Mouse (Mus musculus): ENCODE results near the gene Prpf4. TPM values are rescaled to one million over a fixed set of nuclear protein-coding genes. Genes with fewer than 3 reads are reported as not detected.

Gene Prpf4
- total RNA-seq, 2 experiments from 2014 or later = 15.8 to 17.5 TPM

DNA sequence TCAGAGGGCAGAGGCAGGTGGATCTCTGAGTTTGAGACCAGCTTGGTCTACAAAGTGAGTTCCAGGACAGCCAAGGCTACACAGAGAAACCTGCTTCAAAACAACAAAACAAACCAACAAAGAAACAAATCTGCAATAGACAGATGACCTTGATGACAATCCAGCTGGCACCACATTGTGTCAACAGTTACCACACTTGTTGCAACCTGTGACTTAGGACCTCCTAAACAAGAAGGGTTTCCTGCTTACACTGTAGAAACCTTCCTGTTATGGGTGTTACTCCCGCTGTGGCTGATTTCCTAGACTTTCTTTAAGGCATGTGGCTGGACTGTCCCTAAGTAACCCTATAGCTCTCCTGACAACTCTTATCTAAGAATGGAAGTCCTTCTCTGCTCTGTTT lies 12.8 kb upstream of the Prpf4 start:
- DNase-seq = no peak
- no peak for TF ChIP-seq CTCF (IDR thresholded peaks at IDR 0.05)
- Histone ChIP-seq H3K4me3 (no peak overlapping the region), H3K27ac (no peak overlapping the region)
- intact Hi-C loops (cut with DNase I) = no loop called here

DNA sequence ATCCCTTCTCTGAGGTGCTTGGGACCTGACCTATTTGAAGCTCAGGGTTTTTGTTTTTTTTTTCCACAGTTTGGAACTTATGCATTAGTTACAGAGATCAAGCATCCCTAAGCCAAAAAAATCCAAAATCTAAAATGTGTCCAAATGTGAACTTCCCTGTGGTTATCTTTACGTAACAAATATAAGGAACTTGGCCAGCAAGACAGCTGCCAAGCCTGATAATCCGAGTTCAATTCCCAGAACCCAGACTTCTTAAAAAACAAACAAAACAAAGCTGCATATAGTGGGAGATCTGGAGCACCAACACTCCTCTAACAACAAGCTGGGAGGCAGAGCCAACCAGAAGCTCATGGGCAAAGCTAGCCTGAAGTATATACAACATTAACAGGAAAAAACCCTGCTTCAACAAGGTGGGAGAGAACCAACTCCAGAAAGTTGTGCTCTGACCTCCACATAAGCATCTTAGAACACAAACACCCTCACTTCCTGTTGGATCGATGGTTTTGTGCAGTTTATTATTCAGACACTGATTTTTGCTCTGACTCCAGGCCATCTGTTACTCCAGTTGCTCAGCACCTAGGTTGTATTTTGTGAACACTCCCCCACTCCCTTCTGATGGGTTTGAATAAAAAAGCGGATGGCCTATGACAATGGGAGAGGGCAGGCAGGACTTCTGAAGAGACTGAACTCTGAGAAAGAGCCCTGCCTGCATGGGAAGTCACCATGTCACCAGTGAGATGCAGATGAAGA lies 10.8 kb upstream of the Prpf4 start:
- Histone ChIP-seq H3K27ac (no peak overlapping the region), H3K4me3 (no peak overlapping the region)
- no peak for TF ChIP-seq CTCF (IDR thresholded peaks at IDR 0.05)
- no peak for DNase-seq
- intact Hi-C loops (cut with DNase I) = no loop called here

DNA sequence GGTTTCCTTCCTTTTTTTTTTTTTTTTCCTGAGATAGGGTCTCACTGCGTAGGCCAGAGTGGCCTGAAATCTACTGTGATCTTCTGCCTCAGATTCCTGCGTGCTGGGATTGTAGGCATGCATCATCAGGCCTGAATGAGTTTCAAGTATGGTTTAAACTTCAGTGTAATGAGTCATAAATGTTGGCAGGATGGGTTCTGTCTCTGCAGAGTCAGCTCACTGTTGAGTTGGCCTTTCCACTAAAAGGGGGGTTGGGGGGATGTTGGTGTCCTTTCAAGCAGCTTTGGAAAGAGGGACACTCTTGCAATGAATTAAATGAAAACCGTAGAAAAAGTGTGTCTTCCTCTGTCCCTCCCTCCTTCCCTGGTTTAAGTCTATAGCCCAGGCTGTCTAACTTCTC lies 9.6 kb upstream of the Prpf4 start:
- Histone ChIP-seq H3K4me3 (no peak overlapping the region), H3K27ac (no peak overlapping the region)
- TF ChIP-seq CTCF (IDR thresholded peaks at IDR 0.05) = no peak
- no peak for DNase-seq
- intact Hi-C loops (cut with DNase I) = no loop called here

GRCm38 (mm10) chr4:62406133-62406532 lies 2.5 kb upstream of the Prpf4 start:
- no peak for DNase-seq
- intact Hi-C loops (cut with DNase I) = loop anchor here (5.0 kb wide), 3 partner anchors 44 to 116 kb away; partner anchors contain the start of genes Fkbp15 and Slc31a1
- Histone ChIP-seq H3K4me3 (no peak overlapping the region), H3K27ac (no peak overlapping the region)
- no peak for TF ChIP-seq CTCF (IDR thresholded peaks at IDR 0.05)

- TF ChIP-seq CTCF (IDR thresholded peaks at IDR 0.05) = peak; percentile 64
- peak; percentile 55 for DNase-seq
Observed at GRCm38 (mm10) chr4:62407730-62408582, 641 bp upstream of the Prpf4 start.

DNA sequence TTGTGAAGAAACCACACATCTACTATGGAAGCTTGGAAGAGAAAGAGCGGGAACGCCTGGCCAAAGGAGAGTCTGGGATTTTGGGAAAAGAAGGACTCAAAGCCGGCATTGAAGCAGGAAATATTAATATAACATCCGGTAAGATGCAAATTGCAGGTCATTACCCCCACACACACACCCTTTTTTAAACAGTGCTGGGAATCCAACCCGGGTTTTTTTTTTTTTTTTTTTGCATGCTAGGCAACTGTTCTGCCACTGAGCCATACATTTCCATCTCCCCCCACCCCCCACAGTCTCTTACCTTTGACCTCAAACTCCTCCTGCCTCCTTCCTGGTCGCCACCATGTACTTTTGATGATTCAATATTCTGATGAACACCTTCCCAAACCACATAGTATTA lies 1.0 kb downstream of the Prpf4 start:
- intact Hi-C loops (cut with DNase I) = loop anchor here (2.0 to 5.0 kb wide), 4 partner anchors 47 to 113 kb away; partner anchors contain the start of genes Fkbp15, Hdhd3 and Slc31a1
- H3K27ac ChIP-seq = peak overlapping the region; percentile 97
- no peak for TF ChIP-seq CTCF (IDR thresholded peaks at IDR 0.05)
- peak overlapping the region; percentile 91 for H3K4me3 ChIP-seq
- no peak for DNase-seq

More at GRCm38 (mm10) chr4:62407730-62408582, 641 bp upstream of the Prpf4 start:
- intact Hi-C loops (cut with DNase I) = loop anchor here (2.0 to 5.0 kb wide), 4 partner anchors 46 to 114 kb away; partner anchors contain the start of genes Fkbp15, Hdhd3 and Slc31a1
- H3K27ac ChIP-seq = peak overlapping the region; percentile 97
- H3K4me3 ChIP-seq = peak overlapping the region; percentile 91

DNA sequence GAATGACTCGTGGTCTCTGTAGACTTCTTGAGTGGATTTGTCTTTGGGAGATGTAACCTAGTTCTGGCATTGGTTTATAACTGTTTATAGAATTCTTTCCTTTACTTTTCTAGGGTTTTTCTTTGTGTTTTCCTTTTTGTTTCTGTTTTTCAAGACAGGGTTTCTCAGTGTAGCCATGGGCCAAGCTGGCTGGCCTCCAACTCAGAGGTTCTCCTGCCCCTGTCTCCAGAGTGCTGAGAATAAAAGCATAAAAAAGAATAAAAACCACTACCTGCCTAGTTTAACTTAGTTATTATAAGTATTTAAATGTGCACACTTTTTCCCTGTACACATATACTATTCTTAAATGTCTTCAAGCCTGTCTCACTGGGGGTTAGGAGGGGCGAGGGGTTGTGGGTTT lies 1.7 kb downstream of the Prpf4 start:
- no peak for DNase-seq
- no peak overlapping the region for H3K27ac ChIP-seq
- intact Hi-C loops (cut with DNase I) = no loop called here
- no peak for TF ChIP-seq CTCF (IDR thresholded peaks at IDR 0.05)
- H3K4me3 ChIP-seq = peak overlapping the region; percentile 91

DNA sequence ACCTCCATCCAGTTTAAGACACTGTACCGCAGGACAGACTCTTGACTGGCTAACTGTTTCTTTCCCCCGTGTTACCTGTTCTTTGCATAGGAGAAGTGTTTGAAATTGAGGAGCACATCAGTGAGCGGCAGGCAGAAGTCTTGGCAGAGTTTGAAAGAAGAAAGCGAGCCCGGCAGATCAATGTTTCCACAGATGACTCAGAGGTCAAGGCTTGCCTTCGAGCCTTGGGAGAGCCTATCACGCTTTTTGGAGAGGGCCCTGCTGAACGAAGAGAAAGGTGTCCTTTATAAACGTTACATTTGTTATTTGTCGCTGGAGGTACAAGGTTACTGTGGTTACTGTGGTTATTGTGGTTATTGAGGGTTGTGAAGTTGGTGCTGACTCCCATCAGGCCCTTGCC lies 3.0 kb downstream of the Prpf4 start:
- DNase-seq = no peak
- Histone ChIP-seq H3K27ac (no peak overlapping the region), H3K4me3 (no peak overlapping the region)
- intact Hi-C loops (cut with DNase I) = no loop called here
- no peak for TF ChIP-seq CTCF (IDR thresholded peaks at IDR 0.05)

- no peak for TF ChIP-seq CTCF (IDR thresholded peaks at IDR 0.05)
- intact Hi-C loops (cut with DNase I) = no loop called here
- H3K27ac ChIP-seq = no peak overlapping the region
Observed at GRCm38 (mm10) chr4:62418448-62418847, 9.9 kb downstream of the Prpf4 start.

GRCm38 (mm10) chr4:62419091-62419490 lies 10.5 kb downstream of the Prpf4 start:
- no peak for DNase-seq
- no peak overlapping the region for H3K4me3 ChIP-seq
- intact Hi-C loops (cut with DNase I) = no loop called here
- H3K27ac ChIP-seq = no peak overlapping the region
- TF ChIP-seq CTCF (IDR thresholded peaks at IDR 0.05) = no peak

More at GRCm38 (mm10) chr4:62418448-62418847, 9.9 kb downstream of the Prpf4 start:
- no peak for DNase-seq
- H3K4me3 ChIP-seq = no peak overlapping the region

DNA sequence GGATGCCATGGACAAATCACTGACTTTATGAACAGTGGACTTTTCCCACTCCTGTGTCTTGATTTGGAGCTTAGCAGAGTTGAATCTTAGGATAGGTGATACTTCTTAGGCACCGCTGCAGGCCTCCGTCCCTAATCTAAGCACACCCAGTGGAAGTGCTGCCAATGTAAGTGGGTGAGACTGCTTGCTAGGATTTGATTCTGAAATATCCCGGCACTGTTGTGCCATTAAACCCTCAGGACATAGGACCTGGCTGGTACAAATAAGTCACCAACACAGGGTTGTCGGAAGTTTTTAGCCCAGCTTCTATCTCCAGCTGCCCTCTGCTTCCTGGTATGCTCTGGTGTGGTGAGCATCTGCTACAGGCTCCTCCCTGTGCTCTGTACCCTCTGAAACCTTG lies 17.3 kb downstream of the Prpf4 start:
- intact Hi-C loops (cut with DNase I) = no loop called here
- TF ChIP-seq CTCF (IDR thresholded peaks at IDR 0.05) = no peak
- no peak for DNase-seq
- Histone ChIP-seq H3K27ac (peak overlapping the region; percentile 79; the same call in 1 of the 2 replicates), H3K4me3 (no peak overlapping the region)

GRCm38 (mm10) chr4:62427978-62428758 lies 19.6 kb downstream of the Prpf4 start:
- H3K4me3 ChIP-seq = no peak overlapping the region

More at GRCm38 (mm10) chr4:62427978-62428758, 19.6 kb downstream of the Prpf4 start:
- intact Hi-C loops (cut with DNase I) = no loop called here
- TF ChIP-seq CTCF (IDR thresholded peaks at IDR 0.05) = no peak
- DNase-seq = no peak
- H3K27ac ChIP-seq = peak overlapping the region; percentile 79; the same call in 1 of the 2 replicates

Measured in gastrocnemius, adult 2 months (tissue).